ENCODE assay signal across 8 mouse cellular contexts in the genomic region with DNA sequence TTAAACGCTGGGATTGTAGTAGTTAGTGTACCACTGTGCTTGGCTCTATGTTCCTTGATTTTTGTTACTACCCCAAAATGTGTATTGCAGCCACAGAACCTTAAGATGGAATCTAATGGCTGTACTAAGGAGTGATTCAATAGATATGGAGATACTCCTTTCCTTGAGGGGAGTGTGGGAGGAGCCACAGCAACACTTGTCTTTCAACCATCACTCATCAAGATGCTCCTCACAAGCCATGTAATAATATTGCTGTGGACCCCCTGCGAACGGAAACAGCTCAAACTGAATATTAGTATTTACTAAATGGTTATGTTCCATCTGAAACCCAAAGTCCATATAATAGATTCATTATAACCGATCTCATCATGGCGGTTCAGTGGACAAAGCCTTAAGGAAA. TPM values are rescaled to one million over a fixed set of nuclear protein-coding genes. Genes with fewer than 3 reads are reported as not detected.
A peak's percentile ranks its signal among the peaks of the same experiment; 100 is the strongest.
DNase-seq lines count a peak whose midpoint lies in the region; ATAC-seq and TF ChIP-seq lines count a peak whose summit lies in the region.

No protein-coding gene starts in this region.

- under 1% methylated on average over 5 of the region's 5 CpGs for WGBS in kidney, postnatal 0 days
- 3% methylated on average over 5 of the region's 5 CpGs for WGBS in intestine, embryonic 15.5 days
- 2% methylated on average over 5 of the region's 5 CpGs for WGBS in neural tube, embryonic 12.5 days

- H3K9me3 ChIP-seq in kidney, postnatal 0 days (replicated peaks; ENCODE audit: low read length), result no peaks in the 10 kb centered on the region
- H3K9me3 ChIP-seq in intestine, embryonic 15.5 days, result no peaks in the 10 kb centered on the region
- H3K9me3 ChIP-seq in neural tube, embryonic 12.5 days, result no peaks in the 10 kb centered on the region

- no peak for DNase-seq in kidney, postnatal 0 days (ENCODE audit: low spot score)
- DNase-seq in kidney, postnatal 4 days, result no peak
- DNase-seq in frontal cortex, postnatal 25 days (ENCODE audit: low spot score in 2 of 2), result no peak
- no peak for DNase-seq in adrenal gland, postnatal 14 days
- DNase-seq in kidney, adult 18-20 months, result no peak

- peak overlapping the region; percentile 100; the same call in 1 of the 2 replicates for H3K27ac ChIP-seq in kidney, postnatal 0 days
- no peak overlapping the region for H3K27ac ChIP-seq in brown adipose tissue, adult 24 weeks (replicated peaks; ENCODE audit: low read depth, low read length)
- H3K27ac ChIP-seq in intestine, embryonic 15.5 days, result no peak overlapping the region
- no peak overlapping the region for H3K27ac ChIP-seq in neural tube, embryonic 12.5 days

- peak overlapping the region; percentile 99 for H3K4me3 ChIP-seq in kidney, postnatal 0 days (replicated peaks; ENCODE audit: low read depth, low read length)
- peak overlapping the region; percentile 97 for H3K4me3 ChIP-seq in brown adipose tissue, adult 24 weeks (ENCODE audit: insufficient read depth, low read depth, low read length)
- H3K4me3 ChIP-seq in intestine, embryonic 15.5 days (replicated peaks), result peak overlapping the region; percentile 67
- H3K4me3 ChIP-seq in neural tube, embryonic 12.5 days, result peak overlapping the region; percentile 95

- peaks cover 19% of the 10 kb centered on the region; the same call in 1 of the 2 replicates for H3K4me1 ChIP-seq in kidney, postnatal 0 days (replicated peaks; ENCODE audit: insufficient read depth, low read length)
- H3K4me1 ChIP-seq in brown adipose tissue, adult 24 weeks (ENCODE audit: control insufficient read depth, insufficient read depth, insufficient read length, low read length), result peaks cover 5% of the 10 kb centered on the region
- H3K4me1 ChIP-seq in intestine, embryonic 15.5 days (replicated peaks), result peaks cover 5% of the 10 kb centered on the region; the same call in 1 of the 2 replicates
- peaks cover 15% of the 10 kb centered on the region for H3K4me1 ChIP-seq in neural tube, embryonic 12.5 days

- H3K36me3 ChIP-seq in kidney, postnatal 0 days (ENCODE audit: insufficient read depth, low read length), result peaks cover 33% of the 10 kb centered on the region
- peaks cover 15% of the 10 kb centered on the region for H3K36me3 ChIP-seq in intestine, embryonic 15.5 days
- peaks cover 33% of the 10 kb centered on the region for H3K36me3 ChIP-seq in neural tube, embryonic 12.5 days

- TF ChIP-seq CTCF in kidney, postnatal 0 days (IDR thresholded peaks at IDR 0.05; ENCODE audit: low read depth), result no peak

- ATAC-seq in kidney, postnatal 0 days (replicated peaks; ENCODE audit: low FRiP score, low read depth), result no peak
- ATAC-seq in intestine, embryonic 15.5 days, result no peak
- no peak for ATAC-seq in neural tube, embryonic 12.5 days (ENCODE audit: low FRiP score, low read depth)

- no peaks in the 10 kb centered on the region for H3K27me3 ChIP-seq in kidney, postnatal 0 days (ENCODE audit: insufficient read depth, low read length)
- no peaks in the 10 kb centered on the region for H3K27me3 ChIP-seq in intestine, embryonic 15.5 days (replicated peaks)
- no peaks in the 10 kb centered on the region for H3K27me3 ChIP-seq in neural tube, embryonic 12.5 days (replicated peaks)

- H3K9ac ChIP-seq in kidney, postnatal 0 days (ENCODE audit: low read depth, low read length), result peak overlapping the region; percentile 100
- H3K9ac ChIP-seq in intestine, embryonic 15.5 days, result peak overlapping the region; percentile 87
- peak overlapping the region; percentile 99 for H3K9ac ChIP-seq in neural tube, embryonic 12.5 days

- H3K4me2 ChIP-seq in kidney, postnatal 0 days (ENCODE audit: low read length), result peak overlapping the region; percentile 77
- H3K4me2 ChIP-seq in intestine, embryonic 15.5 days (replicated peaks), result peak overlapping the region; percentile 80
- H3K4me2 ChIP-seq in neural tube, embryonic 12.5 days (replicated peaks), result peak overlapping the region; percentile 76

RNA-seq across cellular contexts. Expression of gene Mat2a, which starts 1.1 kb away (rescaled TPM):
- 320 and 335 TPM in 2 replicates for polyA plus RNA-seq in kidney, postnatal 0 days (2015; fragmentation: Nextera tagmentation; extraction: Ambion mirVana)
- polyA plus RNA-seq in brown adipose tissue, adult 24 weeks (2012; ENCODE audit: insufficient read depth, insufficient read length, missing spikeins), result 103 and 104 TPM in 2 replicates
- polyA plus RNA-seq in intestine, embryonic 15.5 days (2015; fragmentation: Nextera tagmentation; extraction: Ambion mirVana), result 290 and 308 TPM in 2 replicates
- 379 and 423 TPM in 2 replicates for polyA plus RNA-seq in neural tube, embryonic 12.5 days (2016; fragmentation: Nextera tagmentation; extraction: Ambion mirVana)
- 257 TPM in 2 replicates for total RNA-seq in adrenal gland, postnatal 14 days (2021)

RNA-seq across cellular contexts. Expression of gene Ggcx, which starts 24.1 kb away (rescaled TPM):
- 19.1 and 21.7 TPM in 2 replicates for polyA plus RNA-seq in kidney, postnatal 0 days (2015; fragmentation: Nextera tagmentation; extraction: Ambion mirVana)
- 17.3 and 19.4 TPM in 2 replicates for polyA plus RNA-seq in brown adipose tissue, adult 24 weeks (2012; ENCODE audit: insufficient read depth, insufficient read length, missing spikeins)
- polyA plus RNA-seq in intestine, embryonic 15.5 days (2015; fragmentation: Nextera tagmentation; extraction: Ambion mirVana), result 23.8 and 23.9 TPM in 2 replicates
- 22.5 and 26.8 TPM in 2 replicates for polyA plus RNA-seq in neural tube, embryonic 12.5 days (2016; fragmentation: Nextera tagmentation; extraction: Ambion mirVana)
- total RNA-seq in adrenal gland, postnatal 14 days (2021), result 38.0 and 50.4 TPM in 2 replicates

RNA-seq across cellular contexts. Expression of gene Vamp8, which starts 47.7 kb away (rescaled TPM):
- polyA plus RNA-seq in kidney, postnatal 0 days (2015; fragmentation: Nextera tagmentation; extraction: Ambion mirVana), result 228 and 241 TPM in 2 replicates
- 100 and 121 TPM in 2 replicates for polyA plus RNA-seq in brown adipose tissue, adult 24 weeks (2012; ENCODE audit: insufficient read depth, insufficient read length, missing spikeins)
- 193 and 229 TPM in 2 replicates for polyA plus RNA-seq in intestine, embryonic 15.5 days (2015; fragmentation: Nextera tagmentation; extraction: Ambion mirVana)
- 31.8 and 34.6 TPM in 2 replicates for polyA plus RNA-seq in neural tube, embryonic 12.5 days (2016; fragmentation: Nextera tagmentation; extraction: Ambion mirVana)
- 104 and 113 TPM in 2 replicates for total RNA-seq in adrenal gland, postnatal 14 days (2021)

RNA-seq across cellular contexts. Expression of gene Vamp5, which starts 58.0 kb away (rescaled TPM):
- polyA plus RNA-seq in kidney, postnatal 0 days (2015; fragmentation: Nextera tagmentation; extraction: Ambion mirVana), result 45.6 and 50.1 TPM in 2 replicates
- polyA plus RNA-seq in brown adipose tissue, adult 24 weeks (2012; ENCODE audit: insufficient read depth, insufficient read length, missing spikeins), result 17.5 and 19.1 TPM in 2 replicates
- polyA plus RNA-seq in intestine, embryonic 15.5 days (2015; fragmentation: Nextera tagmentation; extraction: Ambion mirVana), result 19.2 and 19.4 TPM in 2 replicates
- 17.3 and 18.7 TPM in 2 replicates for polyA plus RNA-seq in neural tube, embryonic 12.5 days (2016; fragmentation: Nextera tagmentation; extraction: Ambion mirVana)
- total RNA-seq in adrenal gland, postnatal 14 days (2021), result 33.9 and 40.5 TPM in 2 replicates
